Mouse (Mus musculus): ENCODE data around the gene Washc3. TPM values are rescaled to one million over a fixed set of nuclear protein-coding genes. Genes with fewer than 3 reads are reported as not detected.

The Washc3 gene
- total and polyA plus RNA-seq, 2 experiments from 2014 or later, result 33.0 to 52.5 TPM

DNA sequence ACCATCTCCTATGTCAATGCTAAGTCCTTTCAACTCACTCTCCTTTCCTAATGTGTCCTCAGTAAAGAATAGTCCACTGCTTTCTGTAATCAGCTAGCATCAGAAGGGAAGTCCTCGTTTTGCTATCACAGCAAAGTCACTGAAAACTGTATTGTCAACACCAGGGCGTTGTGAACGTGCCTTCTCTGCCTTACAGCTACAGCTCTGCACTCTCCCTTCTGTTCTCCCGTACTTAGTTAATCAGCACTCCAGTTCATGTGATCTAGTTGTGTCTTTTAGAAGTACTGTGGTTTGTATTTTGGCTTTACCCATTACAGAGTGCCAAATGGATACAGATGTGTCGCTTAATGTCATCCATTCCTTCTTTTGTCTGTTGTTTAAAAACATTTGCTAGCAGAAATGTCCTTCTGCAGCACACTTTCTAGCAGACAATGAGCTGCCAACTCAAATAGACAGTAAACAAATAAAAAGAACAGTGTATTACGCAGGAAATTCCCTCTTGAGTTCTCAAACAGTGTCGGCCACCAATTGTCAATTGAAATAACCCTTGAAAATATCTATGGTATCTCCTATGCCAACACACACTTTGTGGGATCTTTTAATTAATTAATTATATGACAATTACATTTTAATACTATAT lies 33.3 kb upstream of the Washc3 start:
- no peaks in the 10 kb centered on the region for H3K4me1 ChIP-seq (ENCODE audit: control insufficient read depth, insufficient read depth)
- H3K27me3 ChIP-seq (ENCODE audit: control insufficient read depth, insufficient read depth, low read length), result no peaks in the 10 kb centered on the region
- H3K9ac ChIP-seq (replicated peaks; ENCODE audit: low read depth, low read length), result no peak overlapping the region
- no peak for TF ChIP-seq CTCF (IDR thresholded peaks at IDR 0.05; ENCODE audit: low read depth)
- no peak for TF ChIP-seq EP300 (IDR thresholded peaks at IDR 0.05; ENCODE audit: low read depth)
- no peak overlapping the region for H3K27ac ChIP-seq (ENCODE audit: low read depth)
- H3K36me3 ChIP-seq (replicated peaks; ENCODE audit: control insufficient read depth, insufficient read depth, low read length), result no peaks in the 10 kb centered on the region; the same call in none of the 2 replicates
- ATAC-seq (ENCODE audit: insufficient read depth, low read depth) (no peak), DNase-seq (ENCODE audit: low spot score) (no peak)
- no peaks in the 10 kb centered on the region for H3K9me3 ChIP-seq (replicated peaks; ENCODE audit: control insufficient read depth, low read length)
- H3K4me3 ChIP-seq (ENCODE audit: low read depth, low read length), result no peak overlapping the region
- H3K4me2 ChIP-seq (ENCODE audit: low read depth, low read length), result no peak overlapping the region
- WGBS, result 63% methylated on average over 7 of the region's 7 CpGs

GRCm38 (mm10) chr10:88200541-88200940 lies 352 bp upstream of the Washc3 start:
- no peaks in the 10 kb centered on the region for H3K9me3 ChIP-seq (replicated peaks; ENCODE audit: control insufficient read depth, low read length)
- H3K4me1 ChIP-seq (ENCODE audit: control insufficient read depth, insufficient read depth), result no peaks in the 10 kb centered on the region; the same call in 1 of the 2 replicates
- ATAC-seq (ENCODE audit: insufficient read depth, low read depth) (peak; percentile 40), DNase-seq (ENCODE audit: low spot score) (no peak)
- peak overlapping the region; percentile 75 for H3K4me2 ChIP-seq (ENCODE audit: low read depth, low read length)
- TF ChIP-seq EP300 (IDR thresholded peaks at IDR 0.05; ENCODE audit: low read depth), result no peak
- no peak for TF ChIP-seq CTCF (IDR thresholded peaks at IDR 0.05; ENCODE audit: low read depth)
- H3K27ac ChIP-seq (ENCODE audit: low read depth), result no peak overlapping the region
- H3K4me3 ChIP-seq (ENCODE audit: low read depth, low read length), result peak overlapping the region; percentile 73
- H3K36me3 ChIP-seq (replicated peaks; ENCODE audit: control insufficient read depth, insufficient read depth, low read length), result peaks cover 6% of the 10 kb centered on the region; the same call in 1 of the 2 replicates
- peak overlapping the region; percentile 82 for H3K9ac ChIP-seq (replicated peaks; ENCODE audit: low read depth, low read length)
- no peaks in the 10 kb centered on the region for H3K27me3 ChIP-seq (ENCODE audit: control insufficient read depth, insufficient read depth, low read length)
- 7% methylated on average over 4 of the region's 4 CpGs for WGBS

GRCm38 (mm10) chr10:88201650-88202049 lies 757 bp downstream of the Washc3 start:
- Histone ChIP-seq H3K4me2 (ENCODE audit: low read depth, low read length) (peak overlapping the region; percentile 75), H3K27me3 (ENCODE audit: control insufficient read depth, insufficient read depth, low read length) (no peaks in the 10 kb centered on the region), H3K27ac (ENCODE audit: low read depth) (no peak overlapping the region), H3K4me3 (ENCODE audit: low read depth, low read length) (peak overlapping the region; percentile 73), H3K9me3 (replicated peaks; ENCODE audit: control insufficient read depth, low read length) (no peaks in the 10 kb centered on the region), H3K9ac (replicated peaks; ENCODE audit: low read depth, low read length) (peak overlapping the region; percentile 82), H3K36me3 (replicated peaks; ENCODE audit: control insufficient read depth, insufficient read depth, low read length) (peaks cover 6% of the 10 kb centered on the region; the same call in 1 of the 2 replicates), H3K4me1 (ENCODE audit: control insufficient read depth, insufficient read depth) (no peaks in the 10 kb centered on the region; the same call in 1 of the 2 replicates)
- 74% methylated on average over 13 of the region's 13 CpGs for WGBS
- TF ChIP-seq CTCF (IDR thresholded peaks at IDR 0.05; ENCODE audit: low read depth) (no peak), EP300 (IDR thresholded peaks at IDR 0.05; ENCODE audit: low read depth) (no peak)
- DNase-seq (ENCODE audit: low spot score) (no peak), ATAC-seq (ENCODE audit: insufficient read depth, low read depth) (no peak)

DNA sequence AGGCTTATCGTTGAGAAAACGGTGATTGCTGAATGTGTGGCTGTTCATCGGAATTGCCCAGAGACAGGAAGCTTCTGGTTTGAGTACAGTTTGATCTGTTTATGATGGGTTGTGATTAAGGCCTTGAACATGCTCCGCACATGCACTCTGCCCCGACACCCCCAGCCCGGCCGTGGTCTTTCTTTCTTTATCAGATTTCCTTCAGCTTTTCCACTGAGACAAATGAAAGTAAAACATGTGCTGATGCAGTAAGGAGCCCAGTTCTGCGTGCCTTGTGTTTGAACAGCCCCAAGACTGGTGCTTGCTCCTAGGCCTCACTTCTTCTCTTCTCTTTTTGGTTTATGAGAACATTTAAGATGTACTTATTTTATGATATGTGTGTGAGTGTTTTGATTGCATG lies 1.7 kb downstream of the Washc3 start:
- DNase-seq (ENCODE audit: low spot score), result no peak
- H3K27me3 ChIP-seq (ENCODE audit: control insufficient read depth, insufficient read depth, low read length), result no peaks in the 10 kb centered on the region
- H3K4me3 ChIP-seq (ENCODE audit: low read depth, low read length), result no peak overlapping the region
- H3K4me1 ChIP-seq (ENCODE audit: control insufficient read depth, insufficient read depth), result no peaks in the 10 kb centered on the region; the same call in 1 of the 2 replicates
- no peaks in the 10 kb centered on the region for H3K9me3 ChIP-seq (replicated peaks; ENCODE audit: control insufficient read depth, low read length)
- ATAC-seq (ENCODE audit: insufficient read depth, low read depth), result no peak
- peak overlapping the region; percentile 30; the same call in 1 of the 2 replicates for H3K27ac ChIP-seq (ENCODE audit: low read depth)
- peaks cover 6% of the 10 kb centered on the region; the same call in 1 of the 2 replicates for H3K36me3 ChIP-seq (replicated peaks; ENCODE audit: control insufficient read depth, insufficient read depth, low read length)
- H3K4me2 ChIP-seq (ENCODE audit: low read depth, low read length), result no peak overlapping the region; the same call in 1 of the 2 replicates
- H3K9ac ChIP-seq (replicated peaks; ENCODE audit: low read depth, low read length), result no peak overlapping the region
- 74% methylated on average over 8 of the region's 8 CpGs for WGBS
- TF ChIP-seq EP300 (IDR thresholded peaks at IDR 0.05; ENCODE audit: low read depth) (no peak), CTCF (IDR thresholded peaks at IDR 0.05; ENCODE audit: low read depth) (no peak)

- Histone ChIP-seq H3K27ac (ENCODE audit: low read depth) (peak overlapping the region; percentile 30; the same call in 1 of the 2 replicates), H3K9ac (replicated peaks; ENCODE audit: low read depth, low read length) (no peak overlapping the region), H3K4me1 (ENCODE audit: control insufficient read depth, insufficient read depth) (no peaks in the 10 kb centered on the region; the same call in 1 of the 2 replicates), H3K9me3 (replicated peaks; ENCODE audit: control insufficient read depth, low read length) (no peaks in the 10 kb centered on the region), H3K4me3 (ENCODE audit: low read depth, low read length) (no peak overlapping the region), H3K27me3 (ENCODE audit: control insufficient read depth, insufficient read depth, low read length) (no peaks in the 10 kb centered on the region), H3K36me3 (replicated peaks; ENCODE audit: control insufficient read depth, insufficient read depth, low read length) (peaks cover 6% of the 10 kb centered on the region; the same call in 1 of the 2 replicates), H3K4me2 (ENCODE audit: low read depth, low read length) (no peak overlapping the region)
- DNase-seq (ENCODE audit: low spot score), result no peak
- TF ChIP-seq EP300 (IDR thresholded peaks at IDR 0.05; ENCODE audit: low read depth), result no peak
- no peak for TF ChIP-seq CTCF (IDR thresholded peaks at IDR 0.05; ENCODE audit: low read depth)
- ATAC-seq (ENCODE audit: insufficient read depth, low read depth), result no peak
- 86% methylated on average over 6 of the region's 6 CpGs for WGBS
Measured at GRCm38 (mm10) chr10:88203236-88203635, 2.3 kb downstream of the Washc3 start.

Measured in heart, postnatal 0 days (tissue).